Mouse (Mus musculus) forebrain, embryonic 11.5 days (tissue): ENCODE measurements around the gene Spock1. TPM values are rescaled to one million over a fixed set of nuclear protein-coding genes. Genes with fewer than 3 reads are reported as not detected.
A peak's percentile ranks its signal among the peaks of the same experiment; 100 is the strongest.

Source experiments
- ATAC-seq: fragments of 200-750 bp; cut with Nextera tagmentation; replicated peaks from 2 replicates; pipeline ENCODE4 v1.8.0; 2017; ENCODE audit warnings: moderate TSS enrichment; ENCODE audit not compliant: low FRiP score
- DNase-seq: peaks from one replicate; pipeline ENCODE4 v3.0.0-alpha.2; 2017; ENCODE audit warnings: low spot score
- H3K27ac ChIP-seq: fragments of 300-500 bp; sonication (generic); 2 replicates; pipeline ENCODE4 v1.5.1; 2014; ENCODE audit warnings: low read depth, low read length
- H3K27me3 ChIP-seq: fragments of 300-500 bp; sonication (generic); 2 replicates; pipeline ENCODE4 v1.6.1; 2014; ENCODE audit warnings: mild to moderate bottlenecking, low read length, mixed read lengths; ENCODE audit not compliant: control insufficient read depth, insufficient read depth
- H3K36me3 ChIP-seq: fragments of 300-500 bp; sonication (generic); 2 replicates; pipeline ENCODE4 v1.6.1; 2014; ENCODE audit warnings: mild to moderate bottlenecking, low read length, moderate library complexity, mixed read lengths; ENCODE audit not compliant: control insufficient read depth, insufficient read depth
- H3K4me1 ChIP-seq: fragments of 300-500 bp; sonication (generic); replicated peaks from 2 replicates; pipeline ENCODE4 v1.6.1; 2014; ENCODE audit warnings: low read length, mixed read lengths; ENCODE audit not compliant: control insufficient read depth, insufficient read depth
- H3K4me2 ChIP-seq: fragments of 300-500 bp; sonication (generic); 2 replicates; pipeline ENCODE4 v1.6.1; 2014; ENCODE audit warnings: low read depth, mild to moderate bottlenecking, low read length, moderate library complexity, mixed read lengths; ENCODE audit not compliant: severe bottlenecking
- H3K4me3 ChIP-seq: fragments of 300-500 bp; sonication (generic); 2 replicates; pipeline ENCODE4 v1.5.1; 2014; ENCODE audit warnings: low read depth, low read length
- H3K9ac ChIP-seq: fragments of 300-500 bp; sonication (generic); 2 replicates; pipeline ENCODE4 v1.6.1; 2014; ENCODE audit warnings: low read length
- H3K9me3 ChIP-seq: fragments of 300-500 bp; sonication (generic); 2 replicates; pipeline ENCODE4 v1.6.1; 2016; ENCODE audit warnings: low read length, mixed read lengths; ENCODE audit not compliant: control insufficient read depth
- WGBS: fragments of 180-500 bp; shearing (Covaris S2); extraction: QIAGEN DNeasy Blood & Tissue Kit; methylation state at CpG from one replicate; pipeline ENCODE4 v1.1.7; 2014; 5-methylcytosine and 5-hydroxymethylcytosine counted together
- polyA plus RNA-seq: library from polyadenylated mRNA; unstranded; fragments of >200 nt; fragmentation: Nextera tagmentation; extraction: Ambion mirVana; gene quantifications from 2 replicates; pipeline ENCODE4 v1.2.1, GENCODE M21; 2014

Spock1 gene
- polyA plus RNA-seq, 1 experiment from 2014 or later, result 4.0 TPM

- Histone ChIP-seq H3K27ac (no peak overlapping the region), H3K36me3 (no peaks in the 10 kb centered on the region), H3K9me3 (no peaks in the 10 kb centered on the region), H3K27me3 (no peaks in the 10 kb centered on the region), H3K4me2 (no peak overlapping the region), H3K4me1 (no peaks in the 10 kb centered on the region), H3K9ac (no peak overlapping the region), H3K4me3 (no peak overlapping the region)
- WGBS, result 81% methylated on average over 5 of the region's 5 CpGs
- no peak for DNase-seq
- ATAC-seq, result no peak
These were observed 384.8 kb downstream of the Spock1 start for GRCm38 (mm10) chr13:57523366-57523765.

- Histone ChIP-seq H3K27me3 (no peaks in the 10 kb centered on the region), H3K9ac (no peak overlapping the region), H3K9me3 (no peaks in the 10 kb centered on the region), H3K36me3 (no peaks in the 10 kb centered on the region), H3K4me1 (no peaks in the 10 kb centered on the region), H3K4me3 (no peak overlapping the region), H3K4me2 (no peak overlapping the region), H3K27ac (no peak overlapping the region)
- ATAC-seq, result no peak
- WGBS, result 94% methylated on average over 4 of the region's 4 CpGs
- DNase-seq, result no peak
These were observed 385.8 kb downstream of the Spock1 start for GRCm38 (mm10) chr13:57522319-57522718.

DNA sequence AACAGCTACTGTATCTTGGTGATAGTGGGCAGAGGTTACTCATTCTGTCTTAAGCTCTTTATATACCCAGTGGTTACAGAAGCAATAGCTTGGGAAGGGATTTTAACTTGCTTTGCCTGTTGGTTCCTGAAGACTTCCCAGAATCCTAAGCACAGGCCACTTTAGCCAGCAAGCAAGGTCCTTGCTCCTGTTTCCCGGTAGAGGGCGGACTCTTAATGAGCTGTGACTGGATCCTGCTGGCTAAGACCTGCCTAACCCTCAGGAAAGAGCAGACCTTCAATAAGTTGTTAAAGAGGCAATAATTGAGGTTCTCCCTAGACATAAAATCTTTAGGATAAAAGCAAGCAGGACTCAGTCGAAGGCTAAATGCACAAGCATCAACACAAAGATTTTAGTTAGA, 387.0 kb downstream of the Spock1 start:
- H3K4me2 ChIP-seq, result no peak overlapping the region
- H3K9ac ChIP-seq, result no peak overlapping the region
- H3K36me3 ChIP-seq, result no peaks in the 10 kb centered on the region
- no peak overlapping the region for H3K4me3 ChIP-seq
- no peak overlapping the region for H3K27ac ChIP-seq
- no peaks in the 10 kb centered on the region for H3K9me3 ChIP-seq
- H3K4me1 ChIP-seq, result no peaks in the 10 kb centered on the region
- WGBS, result 10% methylated on average over 3 of the region's 3 CpGs
- no peaks in the 10 kb centered on the region for H3K27me3 ChIP-seq
- ATAC-seq (no peak), DNase-seq (peak; percentile 67)

- Histone ChIP-seq H3K4me1 (no peaks in the 10 kb centered on the region), H3K36me3 (no peaks in the 10 kb centered on the region), H3K27ac (no peak overlapping the region), H3K9ac (no peak overlapping the region), H3K4me3 (no peak overlapping the region), H3K9me3 (no peaks in the 10 kb centered on the region), H3K4me2 (no peak overlapping the region), H3K27me3 (no peaks in the 10 kb centered on the region)
- no peak for ATAC-seq
- 65% methylated on average over 11 of the region's 11 CpGs for WGBS
- DNase-seq, result no peak
These were observed 388.3 kb downstream of the Spock1 start for GRCm38 (mm10) chr13:57519790-57520189.

DNA sequence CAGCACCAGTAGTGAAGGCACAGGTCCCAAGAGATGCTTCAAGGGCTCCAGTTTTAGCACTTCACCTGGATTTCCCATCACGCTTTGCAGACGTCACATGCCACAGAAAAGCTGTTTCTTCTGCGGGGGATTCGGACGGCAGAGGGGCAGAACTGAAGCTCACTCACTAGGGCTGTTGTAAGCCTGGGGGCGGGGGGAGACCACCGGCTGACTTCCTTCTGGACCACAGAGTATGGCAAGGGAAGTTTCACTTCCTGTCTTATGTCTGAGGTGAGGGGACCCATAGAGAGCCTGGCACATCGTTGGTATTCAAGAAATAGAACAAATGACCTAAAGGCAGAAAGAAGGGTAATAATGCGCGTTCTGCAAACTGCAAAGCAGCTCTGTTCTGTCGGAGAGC, 392.4 kb downstream of the Spock1 start:
- no peak for DNase-seq
- H3K27me3 ChIP-seq, result no peaks in the 10 kb centered on the region
- no peaks in the 10 kb centered on the region for H3K36me3 ChIP-seq
- ATAC-seq, result no peak
- H3K4me1 ChIP-seq, result no peaks in the 10 kb centered on the region
- no peak overlapping the region for H3K27ac ChIP-seq
- no peak overlapping the region for H3K9ac ChIP-seq
- 86% methylated on average over 11 of the region's 11 CpGs for WGBS
- no peak overlapping the region for H3K4me3 ChIP-seq
- no peaks in the 10 kb centered on the region for H3K9me3 ChIP-seq
- no peak overlapping the region for H3K4me2 ChIP-seq

- Histone ChIP-seq H3K27me3 (no peaks in the 10 kb centered on the region), H3K36me3 (no peaks in the 10 kb centered on the region), H3K4me3 (no peak overlapping the region), H3K9me3 (no peaks in the 10 kb centered on the region), H3K27ac (no peak overlapping the region), H3K4me1 (no peaks in the 10 kb centered on the region), H3K9ac (no peak overlapping the region), H3K4me2 (no peak overlapping the region)
- whole genome bisulfite sequencing, result 90% methylated on average over 7 of the region's 7 CpGs
- DNase-seq, result no peak
- no peak for ATAC-seq
These were observed 406.6 kb downstream of the Spock1 start for GRCm38 (mm10) chr13:57501552-57501951.

DNA sequence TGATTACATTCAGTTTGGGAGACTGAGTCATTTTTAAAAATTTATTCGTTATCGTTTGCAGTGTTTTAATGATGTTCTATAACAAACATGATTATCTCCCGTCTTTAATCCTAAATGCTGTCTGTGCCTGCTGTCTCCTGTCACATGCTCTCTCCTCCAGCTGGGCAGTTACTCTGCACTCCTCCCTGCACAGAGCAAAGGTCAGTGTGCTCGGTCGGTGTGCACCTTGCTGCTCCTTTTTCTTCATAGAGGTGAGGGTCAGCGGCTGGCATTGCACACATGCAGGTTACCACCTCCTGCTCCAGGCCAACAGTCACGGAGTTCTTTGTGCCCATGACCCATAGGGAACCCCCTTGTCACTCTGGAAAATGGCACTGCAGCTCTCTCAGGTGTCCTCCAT, 411.4 kb downstream of the Spock1 start:
- WGBS, result 77% methylated on average over 7 of the region's 7 CpGs
- no peak for ATAC-seq

GRCm38 (mm10) chr13:57494838-57495237, 413.3 kb downstream of the Spock1 start:
- Histone ChIP-seq H3K27me3 (no peaks in the 10 kb centered on the region), H3K36me3 (no peaks in the 10 kb centered on the region), H3K4me1 (no peaks in the 10 kb centered on the region), H3K27ac (no peak overlapping the region), H3K4me2 (no peak overlapping the region), H3K4me3 (no peak overlapping the region), H3K9ac (no peak overlapping the region), H3K9me3 (no peaks in the 10 kb centered on the region)
- ATAC-seq, result no peak
- WGBS, result 35% methylated on average over 1 of the region's 1 CpGs
- DNase-seq, result no peak

More for the DNA sequence above, 411.4 kb downstream of the Spock1 start:
- H3K9ac ChIP-seq, result no peak overlapping the region
- H3K36me3 ChIP-seq, result no peaks in the 10 kb centered on the region
- DNase-seq, result no peak
- no peak overlapping the region for H3K27ac ChIP-seq
- no peak overlapping the region for H3K4me3 ChIP-seq
- no peak overlapping the region for H3K4me2 ChIP-seq
- no peaks in the 10 kb centered on the region for H3K4me1 ChIP-seq
- H3K27me3 ChIP-seq, result no peaks in the 10 kb centered on the region
- H3K9me3 ChIP-seq, result no peaks in the 10 kb centered on the region

DNA sequence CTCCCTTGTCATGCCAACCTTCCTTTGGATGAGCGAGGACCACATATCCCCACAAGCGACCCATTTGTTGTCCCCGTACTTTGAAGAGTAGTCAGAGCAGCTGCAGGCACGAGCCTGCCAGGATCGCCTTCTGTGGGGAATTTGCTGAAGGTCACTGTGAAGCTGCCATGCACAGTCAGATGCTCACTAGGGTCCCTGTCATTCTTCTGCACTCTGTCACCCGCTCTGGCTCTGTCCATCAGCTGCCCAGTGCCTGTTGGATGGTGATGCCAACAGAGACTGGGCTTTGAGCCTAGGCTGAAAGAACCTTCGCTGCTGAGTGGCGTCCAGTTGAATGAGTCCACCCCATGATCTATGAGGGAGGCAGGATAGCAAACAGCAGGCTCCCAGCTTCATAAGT, 419.2 kb downstream of the Spock1 start:
- ATAC-seq, result no peak
- WGBS, result 88% methylated on average over 8 of the region's 8 CpGs

More for the DNA sequence above, 419.2 kb downstream of the Spock1 start:
- Histone ChIP-seq H3K9ac (no peak overlapping the region), H3K9me3 (no peaks in the 10 kb centered on the region), H3K4me3 (no peak overlapping the region), H3K27ac (no peak overlapping the region), H3K27me3 (no peaks in the 10 kb centered on the region), H3K36me3 (no peaks in the 10 kb centered on the region), H3K4me2 (no peak overlapping the region), H3K4me1 (no peaks in the 10 kb centered on the region)
- DNase-seq, result no peak
